Mouse (Mus musculus) right cerebral cortex, postnatal 36 days (tissue): ENCODE results near the gene Olfr809.

Experiments
- DNase-seq, 2 experiments: peaks; one replicate each; pipeline ENCODE4 v3.0.0; 2022; ENCODE audit warnings: low spot score in 2 of 2, mixed read lengths in 1 of 2

Olfr809 gene

DNA sequence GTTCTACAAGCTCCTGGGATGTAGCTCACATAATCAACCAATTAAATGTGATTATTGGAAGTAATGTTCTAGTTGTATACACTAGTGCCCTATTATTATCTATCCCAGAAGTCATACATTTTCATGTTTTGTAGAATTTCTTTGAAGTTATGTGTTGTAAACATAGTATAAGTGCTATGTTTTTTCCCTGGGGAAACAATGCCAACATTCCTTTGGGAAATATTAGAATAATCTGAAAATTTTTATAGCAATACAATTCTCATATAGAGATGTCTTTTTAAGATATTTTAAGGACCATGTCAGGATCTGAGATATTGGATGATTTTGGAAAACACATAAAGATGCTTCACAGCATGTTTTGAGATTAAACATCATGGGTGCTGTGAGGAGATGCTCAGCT, at the start of gene Olfr809:
Olfr809 (plus strand) TSS at position 301 of the 400 bp plus-strand sequence.
- DNase-seq = no peak

GRCm38 (mm10) chr10:129729275-129729674, 45.2 kb upstream of the Olfr809 start, which contains the start of gene Olfr805:
Olfr805 (minus strand) TSS chr10:129729375.
- no peak for DNase-seq

GRCm38 (mm10) chr10:129741821-129742220, 32.6 kb upstream of the Olfr809 start, which contains the start of gene Olfr806:
Olfr806 (minus strand) TSS chr10:129741921.
- no peak for DNase-seq

GRCm38 (mm10) chr10:129757693-129758092, 16.7 kb upstream of the Olfr809 start, which contains the start of gene Olfr807:
Olfr807 (minus strand) TSS chr10:129757793.
- DNase-seq = no peak

DNA sequence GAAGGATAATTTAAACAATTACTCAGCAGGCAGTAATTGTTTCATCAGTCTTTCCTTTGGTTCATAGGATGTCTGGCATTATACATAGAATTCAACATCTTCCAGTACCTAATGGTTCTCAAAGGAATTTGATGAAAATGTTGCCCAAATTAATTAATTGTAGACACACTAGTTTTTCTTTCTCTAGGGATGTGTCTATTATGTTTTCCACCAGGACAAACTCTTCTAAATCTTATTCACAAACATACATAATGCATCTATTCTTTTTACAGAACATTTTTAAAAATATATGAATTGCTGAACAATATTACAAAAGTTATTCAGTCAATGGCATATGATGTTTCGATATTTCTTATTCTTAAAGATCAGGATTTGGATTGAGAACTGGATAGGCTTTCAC, 9.3 kb upstream of the Olfr809 start, which contains the start of gene Olfr808:
Olfr808 (plus strand) TSS at position 301 of the 400 bp plus-strand sequence.
- DNase-seq = no peak

- DNase-seq = no peak
These were observed 3.7 kb downstream of the Olfr809 start for GRCm38 (mm10) chr10:129778123-129778522.

DNA sequence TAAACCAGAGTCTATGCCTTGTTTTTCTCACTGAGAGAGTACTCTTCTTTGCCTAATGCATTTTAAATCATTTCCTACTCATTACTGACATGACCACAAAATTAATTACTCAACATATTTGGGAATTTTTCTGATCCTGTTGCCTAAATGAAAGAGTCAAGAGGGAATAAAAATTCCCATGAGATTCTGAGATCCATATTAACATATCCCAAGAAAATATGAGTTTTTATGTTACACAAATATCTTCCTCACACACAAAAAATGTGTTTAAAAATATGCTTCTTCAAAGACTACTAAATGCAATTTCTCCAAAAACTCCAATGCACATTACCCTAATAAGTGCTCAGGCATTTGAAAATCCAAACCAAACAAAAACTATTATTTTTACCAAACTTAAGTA, 20.4 kb downstream of the Olfr809 start, which contains the start of gene Olfr810:
Olfr810 (minus strand) TSS at position 101 of the 400 bp plus-strand sequence.
- DNase-seq = no peak

DNA sequence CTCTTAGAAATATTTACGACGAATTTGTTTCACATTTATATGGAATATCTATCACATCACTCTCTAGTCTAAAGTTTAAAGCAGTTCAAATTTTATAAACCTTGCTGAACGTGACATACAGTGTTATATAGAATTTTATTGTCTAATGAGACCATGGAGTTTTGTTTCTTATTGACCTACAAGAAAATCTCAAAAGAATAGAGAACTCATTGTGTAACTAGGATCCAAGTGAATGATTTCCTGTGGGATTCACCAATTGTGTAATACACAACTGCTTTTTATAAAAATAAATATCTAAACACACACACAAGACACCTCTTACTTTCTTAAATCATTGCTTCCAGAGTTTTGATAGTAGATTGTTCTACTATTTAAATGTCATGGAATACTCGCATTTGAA, 29.9 kb downstream of the Olfr809 start, which contains the start of gene Olfr811:
Olfr811 (minus strand) TSS at position 101 of the 400 bp plus-strand sequence.
- no peak for DNase-seq
